Mouse (Mus musculus): ENCODE measurements around the gene Jph2. TPM values are rescaled to one million over a fixed set of nuclear protein-coding genes. Genes with fewer than 3 reads are reported as not detected.

Gene Jph2
- polyA plus RNA-seq, 1 experiment from 2014 or later = 0.42 TPM

GRCm38 (mm10) chr2:163433971-163434370 lies 36.2 kb upstream of the Jph2 start:
- H3K4me1 ChIP-seq (ENCODE audit: control insufficient read depth, insufficient read depth, low read length) = 0 out of 2 replicates have a peak, but pooled peaks cover 2% of the 10 kb centered on the region
- 25% methylated on average over 4 of the region's 4 CpGs for WGBS
- ATAC-seq (replicated peaks; ENCODE audit: insufficient number of reproducible peaks, low FRiP score, low TSS enrichment, low read depth) (no peak), DNase-seq (ENCODE audit: low spot score) (no peak)
- H3K27ac ChIP-seq (replicated peaks; ENCODE audit: low read depth, low read length) = no peak overlapping the region
- H3K27me3 ChIP-seq (ENCODE audit: control insufficient read depth, insufficient read depth, low read length) = peaks cover 8% of the 10 kb centered on the region
- H3K36me3 ChIP-seq (replicated peaks; ENCODE audit: control insufficient read depth, insufficient read depth, low read depth, low read length) = no peaks in the 10 kb centered on the region
- H3K9me3 ChIP-seq (replicated peaks; ENCODE audit: control insufficient read depth, low read length) = no peaks in the 10 kb centered on the region
- H3K4me2 ChIP-seq (ENCODE audit: low read depth, low read length) = no peak overlapping the region
- H3K4me3 ChIP-seq (ENCODE audit: low read depth, low read length) = no peak overlapping the region
- no peak overlapping the region for H3K9ac ChIP-seq (replicated peaks; ENCODE audit: low read length)

DNA sequence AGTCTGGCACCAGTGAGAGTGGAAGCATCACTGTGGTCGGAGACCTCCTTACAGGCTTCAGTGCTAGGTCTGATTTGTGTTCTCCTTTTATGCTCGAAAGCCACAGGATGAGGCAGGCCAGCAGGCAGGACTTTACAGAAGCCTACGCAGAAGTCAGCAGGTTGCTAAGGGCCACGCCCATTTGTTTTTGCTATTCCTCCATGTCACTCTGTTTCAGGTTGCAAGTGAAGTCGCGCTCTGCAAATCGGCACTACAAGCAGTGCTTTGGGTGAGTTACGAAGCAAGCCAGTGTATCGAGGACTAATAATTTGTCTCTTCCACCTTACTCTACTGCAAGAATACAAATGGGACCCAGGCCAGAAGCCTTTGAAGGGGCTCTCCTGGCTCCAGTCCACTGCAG lies 33.5 kb upstream of the Jph2 start:
- 85% methylated on average over 9 of the region's 9 CpGs for WGBS
- Histone ChIP-seq H3K36me3 (replicated peaks; ENCODE audit: control insufficient read depth, insufficient read depth, low read depth, low read length) (no peaks in the 10 kb centered on the region), H3K4me1 (ENCODE audit: control insufficient read depth, insufficient read depth, low read length) (no peaks in the 10 kb centered on the region), H3K9ac (replicated peaks; ENCODE audit: low read length) (no peak overlapping the region), H3K9me3 (replicated peaks; ENCODE audit: control insufficient read depth, low read length) (no peaks in the 10 kb centered on the region), H3K4me3 (ENCODE audit: low read depth, low read length) (no peak overlapping the region), H3K4me2 (ENCODE audit: low read depth, low read length) (no peak overlapping the region), H3K27ac (replicated peaks; ENCODE audit: low read depth, low read length) (no peak overlapping the region), H3K27me3 (ENCODE audit: control insufficient read depth, insufficient read depth, low read length) (no peaks in the 10 kb centered on the region)
- DNase-seq (ENCODE audit: low spot score) (no peak), ATAC-seq (replicated peaks; ENCODE audit: insufficient number of reproducible peaks, low FRiP score, low TSS enrichment, low read depth) (no peak)

DNA sequence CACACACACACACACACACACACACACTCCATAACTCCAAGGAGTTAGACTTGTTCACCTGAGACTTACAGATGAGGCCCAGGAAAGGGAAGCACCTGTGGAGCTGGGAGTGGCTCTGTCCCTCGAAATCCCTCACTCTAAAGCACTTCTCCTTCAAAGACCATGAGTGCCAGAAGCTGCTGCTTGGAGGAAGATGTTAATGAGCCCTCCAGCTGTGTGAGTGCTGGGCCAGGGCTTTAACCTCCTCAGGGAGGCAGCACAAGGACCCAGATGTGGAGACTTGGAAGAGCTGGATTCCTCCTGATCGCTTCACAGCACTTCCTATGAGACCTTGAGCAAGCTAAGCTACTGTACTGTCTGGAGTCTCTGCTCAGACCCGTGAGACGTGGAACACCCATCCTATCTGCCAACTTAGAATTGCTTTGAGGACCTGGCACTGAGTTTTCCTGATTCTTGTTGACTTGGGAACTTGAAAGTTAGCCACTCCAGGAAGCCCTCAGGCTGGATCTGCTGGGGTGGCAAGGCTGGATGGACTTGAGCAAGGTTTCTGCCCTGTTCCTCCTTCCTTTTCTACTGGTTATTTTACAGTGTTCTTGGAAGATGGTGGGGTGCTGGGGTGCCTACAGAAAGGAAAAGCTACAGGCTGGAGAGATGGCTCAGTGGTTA lies 30.7 kb upstream of the Jph2 start:
- Histone ChIP-seq H3K4me2 (ENCODE audit: low read depth, low read length) (no peak overlapping the region), H3K9ac (replicated peaks; ENCODE audit: low read length) (no peak overlapping the region), H3K27me3 (ENCODE audit: control insufficient read depth, insufficient read depth, low read length) (no peaks in the 10 kb centered on the region), H3K36me3 (replicated peaks; ENCODE audit: control insufficient read depth, insufficient read depth, low read depth, low read length) (no peaks in the 10 kb centered on the region), H3K4me3 (ENCODE audit: low read depth, low read length) (no peak overlapping the region), H3K9me3 (replicated peaks; ENCODE audit: control insufficient read depth, low read length) (no peaks in the 10 kb centered on the region), H3K4me1 (ENCODE audit: control insufficient read depth, insufficient read depth, low read length) (no peaks in the 10 kb centered on the region), H3K27ac (replicated peaks; ENCODE audit: low read depth, low read length) (no peak overlapping the region)
- ATAC-seq (replicated peaks; ENCODE audit: insufficient number of reproducible peaks, low FRiP score, low TSS enrichment, low read depth) (no peak), DNase-seq (ENCODE audit: low spot score) (no peak)
- 45% methylated on average over 4 of the region's 4 CpGs for WGBS

GRCm38 (mm10) chr2:163424597-163424996 lies 26.8 kb upstream of the Jph2 start, which contains the start of gene Oser1:
Gene Oser1, minus strand, starts transcription at chr2:163424697.
- no peaks in the 10 kb centered on the region for H3K9me3 ChIP-seq (replicated peaks; ENCODE audit: control insufficient read depth, low read length)

GRCm38 (mm10) chr2:163422895-163423660 lies 25.3 kb upstream of the Jph2 start:
- ATAC-seq (replicated peaks; ENCODE audit: insufficient number of reproducible peaks, low FRiP score, low TSS enrichment, low read depth) (no peak), DNase-seq (ENCODE audit: low spot score) (no peak)
- WGBS = 78% methylated on average over 9 of the region's 9 CpGs

More at GRCm38 (mm10) chr2:163424597-163424996, 26.8 kb upstream of the Jph2 start, which contains the start of gene Oser1:
- ATAC-seq (replicated peaks; ENCODE audit: insufficient number of reproducible peaks, low FRiP score, low TSS enrichment, low read depth) (no peak), DNase-seq (ENCODE audit: low spot score) (no peak)
- 82% methylated on average over 6 of the region's 6 CpGs for WGBS
- Histone ChIP-seq H3K36me3 (replicated peaks; ENCODE audit: control insufficient read depth, insufficient read depth, low read depth, low read length) (no peaks in the 10 kb centered on the region), H3K4me2 (ENCODE audit: low read depth, low read length) (no peak within 1 kb of the TSS), H3K9ac (replicated peaks; ENCODE audit: low read length) (no peak within 1 kb of the TSS), H3K27me3 (ENCODE audit: control insufficient read depth, insufficient read depth, low read length) (no peaks in the 10 kb centered on the region), H3K4me3 (ENCODE audit: low read depth, low read length) (no peak within 1 kb of the TSS), H3K4me1 (ENCODE audit: control insufficient read depth, insufficient read depth, low read length) (no peaks in the 10 kb centered on the region), H3K27ac (replicated peaks; ENCODE audit: low read depth, low read length) (no peak within 1 kb of the TSS)

GRCm38 (mm10) chr2:163420366-163420886 lies 22.6 kb upstream of the Jph2 start:
- peak overlapping the region; percentile 89 for H3K4me3 ChIP-seq (ENCODE audit: low read depth, low read length)
- H3K27ac ChIP-seq (replicated peaks; ENCODE audit: low read depth, low read length) = no peak overlapping the region
- H3K9me3 ChIP-seq (replicated peaks; ENCODE audit: control insufficient read depth, low read length) = no peaks in the 10 kb centered on the region
- no peaks in the 10 kb centered on the region; the same call in 1 of the 2 replicates for H3K4me1 ChIP-seq (ENCODE audit: control insufficient read depth, insufficient read depth, low read length)
- peak overlapping the region; percentile 72 for H3K9ac ChIP-seq (replicated peaks; ENCODE audit: low read length)
- H3K27me3 ChIP-seq (ENCODE audit: control insufficient read depth, insufficient read depth, low read length) = no peaks in the 10 kb centered on the region
- 36% methylated on average over 10 of the region's 10 CpGs for WGBS
- DNase-seq (ENCODE audit: low spot score) = no peak
- ATAC-seq (replicated peaks; ENCODE audit: insufficient number of reproducible peaks, low FRiP score, low TSS enrichment, low read depth) = no peak
- peak overlapping the region; percentile 43 for H3K4me2 ChIP-seq (ENCODE audit: low read depth, low read length)
- no peaks in the 10 kb centered on the region for H3K36me3 ChIP-seq (replicated peaks; ENCODE audit: control insufficient read depth, insufficient read depth, low read depth, low read length)

More at GRCm38 (mm10) chr2:163422895-163423660, 25.3 kb upstream of the Jph2 start:
- Histone ChIP-seq H3K9ac (replicated peaks; ENCODE audit: low read length) (no peak overlapping the region), H3K36me3 (replicated peaks; ENCODE audit: control insufficient read depth, insufficient read depth, low read depth, low read length) (no peaks in the 10 kb centered on the region), H3K4me2 (ENCODE audit: low read depth, low read length) (no peak overlapping the region), H3K27ac (replicated peaks; ENCODE audit: low read depth, low read length) (no peak overlapping the region), H3K27me3 (ENCODE audit: control insufficient read depth, insufficient read depth, low read length) (no peaks in the 10 kb centered on the region), H3K9me3 (replicated peaks; ENCODE audit: control insufficient read depth, low read length) (no peaks in the 10 kb centered on the region), H3K4me1 (ENCODE audit: control insufficient read depth, insufficient read depth, low read length) (no peaks in the 10 kb centered on the region), H3K4me3 (ENCODE audit: low read depth, low read length) (no peak overlapping the region)

DNA sequence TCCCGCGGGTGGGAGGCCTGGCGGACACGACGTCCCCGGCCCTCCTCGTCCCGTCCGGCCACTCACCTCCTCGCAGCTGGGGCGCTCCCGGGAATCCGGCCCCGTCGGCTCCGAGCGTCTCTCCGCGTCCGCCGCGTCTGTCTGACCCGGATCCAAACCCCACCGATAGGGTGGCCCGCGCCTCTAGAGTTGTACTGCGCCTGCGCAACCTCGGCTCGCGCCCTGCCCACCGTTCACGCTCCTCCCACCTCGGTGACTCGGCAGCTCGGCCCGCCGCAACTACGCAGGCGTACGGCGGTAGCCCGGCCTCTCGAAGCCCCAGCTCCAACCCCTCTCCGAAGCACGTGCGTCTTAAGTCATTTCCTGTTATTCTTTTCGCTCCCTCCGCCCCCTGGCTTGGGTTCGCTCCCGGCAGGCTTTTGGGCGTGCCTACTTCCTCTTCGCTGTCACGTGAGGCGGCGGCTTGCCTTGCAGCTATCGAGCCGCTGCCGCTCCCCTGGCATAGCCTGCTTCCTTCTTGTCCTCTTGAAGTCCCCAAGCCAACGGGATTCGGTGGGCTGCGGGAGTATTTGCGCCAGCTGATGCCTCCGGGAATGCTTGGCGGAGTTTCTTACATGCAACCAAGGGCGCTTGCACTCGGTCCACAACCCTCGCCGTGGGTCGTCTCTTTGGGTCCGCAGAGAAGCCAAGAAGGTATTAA lies 21.7 kb upstream of the Jph2 start:
- under 1% methylated on average over 68 of the region's 71 CpGs for WGBS
- Histone ChIP-seq H3K4me2 (ENCODE audit: low read depth, low read length) (peak overlapping the region; percentile 43), H3K9me3 (replicated peaks; ENCODE audit: control insufficient read depth, low read length) (no peaks in the 10 kb centered on the region), H3K9ac (replicated peaks; ENCODE audit: low read length) (peak overlapping the region; percentile 81), H3K4me3 (ENCODE audit: low read depth, low read length) (peak overlapping the region; percentile 89), H3K36me3 (replicated peaks; ENCODE audit: control insufficient read depth, insufficient read depth, low read depth, low read length) (no peaks in the 10 kb centered on the region), H3K27me3 (ENCODE audit: control insufficient read depth, insufficient read depth, low read length) (no peaks in the 10 kb centered on the region), H3K27ac (replicated peaks; ENCODE audit: low read depth, low read length) (peak overlapping the region; percentile 38; the same call in 1 of the 2 replicates), H3K4me1 (ENCODE audit: control insufficient read depth, insufficient read depth, low read length) (no peaks in the 10 kb centered on the region; the same call in 1 of the 2 replicates)
- ATAC-seq (replicated peaks; ENCODE audit: insufficient number of reproducible peaks, low FRiP score, low TSS enrichment, low read depth) = peak; percentile 99
- DNase-seq (ENCODE audit: low spot score) = peak; percentile 99
